ENCODE assay signal across 14 mouse cellular contexts in genomic region chr14:76845706-76846105, GRCm38 (mm10).
"Had no signal": no experiment of that assay in that cellular context is flagged by ENCODE, and none has a peak within 500 bp of the region (broad histone marks: within the 10 kb centered on the region; RNA-seq: fewer than 3 reads in every experiment).

No protein-coding gene starts in this region.

- DNase-seq: kidney, adult 11 months; kidney, adult 9 months; kidney, postnatal 36 days; liver, embryonic 13.5 days; liver, postnatal 0 days; lung, postnatal 4 days; right cerebral cortex, postnatal 14 days; thymus, adult 2 months; thymus, postnatal 25 days had no signal

- H3K9me3 ChIP-seq: limb, embryonic 12.5 days; liver, embryonic 13.5 days; lung, embryonic 15.5 days; midbrain, embryonic 13.5 days; stomach, embryonic 15.5 days had no signal

- H3K36me3 ChIP-seq: limb, embryonic 12.5 days; liver, embryonic 13.5 days; lung, embryonic 15.5 days; midbrain, embryonic 13.5 days; stomach, embryonic 15.5 days had no signal

- H3K9ac ChIP-seq: limb, embryonic 12.5 days; liver, embryonic 13.5 days; liver, postnatal 0 days; lung, embryonic 15.5 days; midbrain, embryonic 13.5 days; stomach, embryonic 15.5 days had no signal

- H3K27ac ChIP-seq: kidney, postnatal 0 days; limb, embryonic 12.5 days; liver, embryonic 13.5 days; lung, embryonic 15.5 days; midbrain, embryonic 13.5 days; stomach, embryonic 15.5 days had no signal

- ATAC-seq: liver, postnatal 0 days; midbrain, embryonic 13.5 days had no signal

- H3K4me2 ChIP-seq: limb, embryonic 12.5 days; liver, embryonic 13.5 days; lung, embryonic 15.5 days; midbrain, embryonic 13.5 days; stomach, embryonic 15.5 days had no signal

- H3K4me1 ChIP-seq: limb, embryonic 12.5 days; midbrain, embryonic 13.5 days; stomach, embryonic 15.5 days had no signal

- H3K4me3 ChIP-seq: limb, embryonic 12.5 days; liver, embryonic 13.5 days; lung, embryonic 15.5 days; midbrain, embryonic 13.5 days; stomach, embryonic 15.5 days had no signal

- H3K27me3 ChIP-seq: limb, embryonic 12.5 days; liver, embryonic 13.5 days; lung, embryonic 15.5 days; midbrain, embryonic 13.5 days; stomach, embryonic 15.5 days had no signal
